In the genomic region with DNA sequence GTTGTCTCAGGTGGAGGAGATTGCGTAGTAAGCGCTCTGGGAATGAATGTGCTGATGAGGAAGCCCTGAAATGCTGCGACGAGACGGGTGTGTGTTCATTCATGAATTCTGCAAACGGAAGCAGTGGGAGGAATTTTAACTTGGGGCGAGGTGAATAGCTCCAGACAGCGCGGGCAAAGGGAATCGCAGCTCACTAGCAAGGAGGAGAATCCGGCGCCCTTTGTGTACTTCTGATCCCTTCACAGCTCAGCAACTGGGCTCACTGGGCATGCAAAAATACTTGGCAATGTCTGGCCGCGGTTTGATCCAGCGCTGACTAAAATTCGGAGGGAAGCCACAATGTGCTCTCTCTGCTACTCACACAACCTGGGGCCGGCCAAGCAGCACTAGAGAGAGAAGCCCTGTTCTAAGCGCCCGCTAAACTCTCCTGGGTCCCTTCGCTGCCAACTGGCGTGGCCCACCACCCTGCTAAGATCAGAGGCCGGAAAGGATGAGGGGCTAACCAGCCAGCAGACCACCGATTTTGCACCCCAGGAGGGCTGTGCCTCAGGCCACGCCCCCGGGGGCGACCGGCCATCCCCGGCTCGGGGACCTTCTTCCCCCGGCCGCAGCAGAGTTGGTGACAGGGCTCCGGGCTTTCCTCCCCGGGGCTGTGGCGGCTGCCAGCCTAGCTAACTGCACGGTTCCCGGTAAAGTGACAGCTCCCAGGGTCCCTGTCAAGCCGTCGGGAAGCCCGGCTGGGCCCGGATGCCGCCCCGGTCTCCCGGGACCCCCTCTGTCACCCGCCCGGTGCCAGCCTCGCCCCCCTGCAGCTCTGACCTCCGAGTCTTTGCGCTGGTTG, we compare ENCODE assay signal across 8 mouse cellular contexts. TPM values are rescaled to one million over a fixed set of nuclear protein-coding genes. Genes with fewer than 3 reads are reported as not detected.
DNase-seq lines count a peak whose midpoint lies in the region; ATAC-seq and TF ChIP-seq lines count a peak whose summit lies in the region.

Gm10961 (plus strand) TSS at position 641 of the 841 bp plus-strand sequence.

- ATAC-seq in hindbrain, embryonic 13.5 days (ENCODE audit: low FRiP score), result peak; percentile 84

- H3K27me3 ChIP-seq in hindbrain, embryonic 13.5 days, result no peaks in the 10 kb centered on the region
- H3K27me3 ChIP-seq in small intestine, adult 2 months (ENCODE audit: control insufficient read depth, insufficient read depth, low read length), result no peaks in the 10 kb centered on the region

- 0 out of 2 replicates have a peak, but pooled peaks have one; percentile 13 for TF ChIP-seq POLR2A in small intestine, adult 2 months (IDR thresholded peaks at IDR 0.05; ENCODE audit: low read depth, low read length)

- H3K4me2 ChIP-seq in hindbrain, embryonic 13.5 days, result peak within 1 kb of the TSS; percentile 76

- no peaks in the 10 kb centered on the region for H3K9me3 ChIP-seq in hindbrain, embryonic 13.5 days

- TF ChIP-seq CTCF in small intestine, adult 2 months (IDR thresholded peaks at IDR 0.05; ENCODE audit: extremely low read depth, insufficient read length, insufficient replicate concordance, low read depth, low read length), result no peak

- under 1% methylated on average over 48 of the region's 48 CpGs for WGBS in hindbrain, embryonic 13.5 days
- WGBS in small intestine, adult 2 months, result under 1% methylated on average over 48 of the region's 48 CpGs

- peaks cover 29% of the 10 kb centered on the region for H3K4me1 ChIP-seq in hindbrain, embryonic 13.5 days (replicated peaks)
- H3K4me1 ChIP-seq in small intestine, adult 2 months (ENCODE audit: control insufficient read depth, insufficient read depth, insufficient read length, low read length), result no peaks in the 10 kb centered on the region

- peak; percentile 20 to 22 for DNase-seq in lung, adult 18-20 months
- DNase-seq in lung, postnatal 10 days, result no peak
- DNase-seq in adipocyte (ENCODE audit: low spot score), result peak; percentile 63
- DNase-seq in fibroblast of lung, adult 2 months (ENCODE audit: low read depth), result peak; percentile 19
- DNase-seq in layer of hippocampus, postnatal 14 days (ENCODE audit: low spot score in 2 of 2), result peak; percentile 40 to 67
- DNase-seq in lung, postnatal 25 days (ENCODE audit: low spot score), result peak; percentile 26

- peak within 1 kb of the TSS; percentile 98 for H3K27ac ChIP-seq in hindbrain, embryonic 13.5 days
- H3K27ac ChIP-seq in small intestine, adult 2 months (ENCODE audit: insufficient read depth, low read depth, low read length), result peak within 1 kb of the TSS; percentile 77

- H3K36me3 ChIP-seq in hindbrain, embryonic 13.5 days, result peaks cover 33% of the 10 kb centered on the region
- peaks cover 16% of the 10 kb centered on the region for H3K36me3 ChIP-seq in small intestine, adult 2 months (ENCODE audit: control insufficient read depth, insufficient read depth, low read length)

- peak within 1 kb of the TSS; percentile 97 for H3K9ac ChIP-seq in hindbrain, embryonic 13.5 days

- H3K4me3 ChIP-seq in hindbrain, embryonic 13.5 days, result peak within 1 kb of the TSS; percentile 96
- H3K4me3 ChIP-seq in small intestine, adult 2 months (ENCODE audit: low read depth, low read length), result peak within 1 kb of the TSS; percentile 91

RNA-seq across cellular contexts. Expression of gene Gm10961, which starts in this region (rescaled TPM):
- polyA plus RNA-seq in hindbrain, embryonic 13.5 days (2015; fragmentation: Nextera tagmentation; extraction: Ambion mirVana), result not detected in 2 replicates
- total RNA-seq in layer of hippocampus, postnatal 14 days (2021), result not detected
- not detected in 2 replicates for polyA plus RNA-seq in small intestine, adult 2 months (2012; rRNA removed)

Comparison
In these comparisons a context has a peak if more than half of its experiments do, and no peak if none do; other contexts are left out.
1. Peak in ATAC-seq, H3K4me3 ChIP-seq, H3K27ac ChIP-seq, H3K9ac ChIP-seq and H3K4me2 ChIP-seq in hindbrain, embryonic 13.5 days; RNA of the gene not detected or under 1 TPM.
2. Peak in DNase-seq in layer of hippocampus, postnatal 14 days; RNA of the gene not detected or under 1 TPM.